Mouse (Mus musculus) ES-Bruce4 (cell line): ENCODE measurements around the gene Anks1b.

Experiments
- CTCF ChIP-seq: IDR thresholded peaks from one replicate; pipeline ENCODE4 v1.8.1; 2011; ENCODE audit warnings: low read depth, low read length
- EP300 ChIP-seq: IDR thresholded peaks from 2 replicates; pipeline ENCODE4 v1.6.1; 2011; ENCODE audit warnings: low read depth, low read length; ENCODE audit not compliant: insufficient read depth
- POLR2A ChIP-seq: IDR thresholded peaks from one replicate; pipeline ENCODE4 v1.8.1; 2011; ENCODE audit warnings: low read length; ENCODE audit not compliant: insufficient read depth

DNA sequence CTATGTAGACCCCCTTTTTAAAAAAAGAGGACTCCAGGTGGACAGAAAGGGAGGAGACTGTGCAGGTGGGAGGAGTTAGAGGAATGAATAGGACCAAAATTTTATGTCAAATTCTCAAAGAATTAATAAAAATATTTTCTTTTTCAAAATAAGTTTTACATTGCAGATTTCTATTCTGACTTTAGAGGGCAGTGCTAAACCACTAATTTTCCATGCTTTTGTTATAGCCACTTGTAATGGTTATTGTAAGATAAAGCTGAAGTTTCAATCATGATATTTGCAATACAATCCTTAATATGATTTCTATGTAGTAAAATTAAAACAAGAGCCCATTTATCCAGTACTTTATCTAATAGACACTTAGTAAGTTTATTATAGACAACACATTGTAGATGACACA is 278.2 kb downstream of the Anks1b start:
- TF ChIP-seq CTCF (no peak), POLR2A (no peak), EP300 (no peak)
